Comparison of ENCODE assay signal across 15 mouse cellular contexts in genomic region chr11:46889093-46889492, GRCm38 (mm10).
"Had no signal": no experiment of that assay in that cellular context is flagged by ENCODE, and none has a peak within 500 bp of the region (broad histone marks: within the 10 kb centered on the region; RNA-seq: fewer than 3 reads in every experiment).

No protein-coding gene starts in this region.

- H3K4me1 ChIP-seq: neural tube, embryonic 15.5 days; stomach, embryonic 15.5 days had no signal

- DNase-seq: retina, postnatal 1 day; right cerebral cortex, adult 18-20 months; right cerebral cortex, postnatal 14 days; right cerebral cortex, postnatal 25 days; right cerebral cortex, postnatal 4 days; spleen, adult 18-20 months; thymus, adult 18-20 months; thymus, adult 2 months; thymus, postnatal 14 days; thymus, postnatal 25 days; thymus, postnatal 36 days; thymus, postnatal 4 days had no signal

- H3K36me3 ChIP-seq: neural tube, embryonic 15.5 days; stomach, embryonic 15.5 days had no signal

- H3K9ac ChIP-seq: neural tube, embryonic 15.5 days; stomach, embryonic 15.5 days had no signal

- H3K9me3 ChIP-seq: neural tube, embryonic 15.5 days; stomach, embryonic 15.5 days had no signal

- H3K27ac ChIP-seq: neural tube, embryonic 15.5 days; stomach, embryonic 15.5 days; stomach, postnatal 0 days had no signal

- H3K4me3 ChIP-seq: neural tube, embryonic 15.5 days; stomach, embryonic 15.5 days had no signal

- H3K27me3 ChIP-seq: neural tube, embryonic 15.5 days; stomach, embryonic 15.5 days had no signal

- H3K4me2 ChIP-seq: neural tube, embryonic 15.5 days; stomach, embryonic 15.5 days had no signal
